ENCODE assay signal across 8 mouse cellular contexts in genomic region chr9:64447522-64447921, GRCm38 (mm10).
DNase-seq lines count a peak whose midpoint lies in the region; ATAC-seq lines count a peak whose summit lies in the region.

No protein-coding gene starts in this region.

- no peaks in the 10 kb centered on the region for H3K27me3 ChIP-seq in embryonic facial prominence, embryonic 14.5 days (replicated peaks; ENCODE audit: control insufficient read depth, insufficient read depth, low read length)
- 0 out of 2 replicates have a peak, but pooled peaks cover 3% of the 10 kb centered on the region for H3K27me3 ChIP-seq in liver, embryonic 13.5 days

- 17% methylated on average over 4 of the region's 6 CpGs for WGBS in embryonic facial prominence, embryonic 14.5 days
- 5% methylated on average over 6 of the region's 6 CpGs for WGBS in liver, embryonic 13.5 days (ENCODE audit: insufficient replicate concordance)

- intact Hi-C loops in heart, postnatal 14 days (cut with DNase I) = no loop called here

- no peak overlapping the region for H3K4me3 ChIP-seq in embryonic facial prominence, embryonic 14.5 days (ENCODE audit: low read depth, low read length)
- no peak overlapping the region for H3K4me3 ChIP-seq in liver, embryonic 13.5 days (replicated peaks)

- peak; percentile 50; the same call in 1 of the 2 replicates for ATAC-seq in embryonic facial prominence, embryonic 14.5 days (ENCODE audit: low read depth)
- peak; percentile 56 for ATAC-seq in liver, embryonic 13.5 days (ENCODE audit: low read depth)

- peaks cover 12% of the 10 kb centered on the region for H3K4me1 ChIP-seq in embryonic facial prominence, embryonic 14.5 days (ENCODE audit: control insufficient read depth, insufficient read depth, low read length)
- H3K4me1 ChIP-seq in liver, embryonic 13.5 days (replicated peaks) = peaks cover 37% of the 10 kb centered on the region

- peak; percentile 53 for DNase-seq in gastrocnemius, postnatal 10 days
- no peak for DNase-seq in gastrocnemius, adult 8-10 months (ENCODE audit: low spot score in 2 of 2)
- peak; percentile 79 for DNase-seq in embryonic facial prominence, embryonic 14.5 days (ENCODE audit: low spot score)
- peak; percentile 56 to 60 for DNase-seq in heart, postnatal 14 days
- peak; percentile 66 to 73 for DNase-seq in kidney, postnatal 4 days
- DNase-seq in liver, embryonic 13.5 days = no peak
- peak; percentile 21 for DNase-seq in right cerebral cortex, postnatal 25 days
- DNase-seq in thymus, postnatal 0 days (ENCODE audit: low spot score) = no peak

- H3K27ac ChIP-seq in embryonic facial prominence, embryonic 14.5 days (replicated peaks; ENCODE audit: low read depth, low read length) = no peak overlapping the region
- H3K27ac ChIP-seq in liver, embryonic 13.5 days = peak overlapping the region; percentile 62

- H3K36me3 ChIP-seq in embryonic facial prominence, embryonic 14.5 days (ENCODE audit: control insufficient read depth, insufficient read depth, low read length) = no peaks in the 10 kb centered on the region
- H3K36me3 ChIP-seq in liver, embryonic 13.5 days = no peaks in the 10 kb centered on the region

- H3K9me3 ChIP-seq in embryonic facial prominence, embryonic 14.5 days (ENCODE audit: control insufficient read depth, low read length) = no peaks in the 10 kb centered on the region
- H3K9me3 ChIP-seq in liver, embryonic 13.5 days (replicated peaks) = no peaks in the 10 kb centered on the region

- H3K4me2 ChIP-seq in embryonic facial prominence, embryonic 14.5 days (ENCODE audit: low read depth, low read length) = peak overlapping the region; percentile 7; the same call in 1 of the 2 replicates
- H3K4me2 ChIP-seq in liver, embryonic 13.5 days = peak overlapping the region; percentile 26

- H3K9ac ChIP-seq in embryonic facial prominence, embryonic 14.5 days (ENCODE audit: low read depth, low read length) = peak overlapping the region; percentile 41; the same call in 1 of the 2 replicates
- no peak overlapping the region for H3K9ac ChIP-seq in liver, embryonic 13.5 days

Comparison
In these comparisons a context has a peak if more than half of its experiments do, and no peak if none do; other contexts are left out.
1. DNase-seq: peak in gastrocnemius, postnatal 10 days (single experiment), embryonic facial prominence, embryonic 14.5 days (single experiment), heart, postnatal 14 days (2 of 2), kidney, postnatal 4 days (2 of 2) and right cerebral cortex, postnatal 25 days (single experiment); none in gastrocnemius, adult 8-10 months (0 of 2), liver, embryonic 13.5 days (single experiment) and thymus, postnatal 0 days (single experiment).